Mouse (Mus musculus) bone marrow macrophage, adult 2 months (primary cell): Measurements from ENCODE around the gene Fam57b.

ENCODE experiments used
- CTCF ChIP-seq: IDR thresholded peaks from 2 replicates; pipeline ENCODE4 v1.5.1; 2012; ENCODE audit warnings: low read depth, mild to moderate bottlenecking, low read length, moderate library complexity
- POLR2A ChIP-seq: IDR thresholded peaks from 2 replicates; pipeline ENCODE4 v1.6.1; 2012; ENCODE audit warnings: mild to moderate bottlenecking, low read depth, low read length, borderline replicate concordance

- TF ChIP-seq POLR2A (no peak), CTCF (no peak)
Measured at GRCm38 (mm10) chr7:126773351-126773750, 24.1 kb upstream of the Fam57b start.
